Mouse (Mus musculus) cerebellum, postnatal 14 days (tissue): ENCODE results near the gene Wbp11.
A peak's percentile ranks its signal among the peaks of the same experiment; 100 is the strongest.
"Not testable (repeated sequence)": the region's sequence is repeated elsewhere in the genome, so short reads cannot be mapped to it uniquely, and the experiment has no call there.

Experiments
- DNase-seq, 2 experiments: peaks; one replicate each; pipeline ENCODE4 v3.0.0; 2021; ENCODE audit warnings: mixed read lengths in 2 of 2

The Wbp11 gene

DNA sequence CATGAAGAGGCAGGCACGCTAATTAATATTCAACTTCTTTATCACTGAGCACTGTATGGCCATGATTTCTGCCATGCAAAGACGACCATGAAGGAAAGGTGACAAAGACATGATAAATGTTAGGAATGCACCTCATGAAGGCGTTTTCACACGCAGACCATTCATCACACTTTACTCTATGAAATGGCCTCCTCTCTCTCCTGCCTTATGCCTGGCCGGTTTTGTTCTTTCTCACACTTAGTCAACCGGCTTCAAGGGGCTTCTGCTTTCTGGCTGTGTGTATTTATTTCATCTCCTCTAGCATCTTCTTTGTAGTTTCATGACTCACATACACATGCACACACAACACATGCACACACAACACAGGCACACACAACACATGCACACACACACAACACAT is 26.8 kb downstream of the Wbp11 start:
- DNase-seq: no peak

DNA sequence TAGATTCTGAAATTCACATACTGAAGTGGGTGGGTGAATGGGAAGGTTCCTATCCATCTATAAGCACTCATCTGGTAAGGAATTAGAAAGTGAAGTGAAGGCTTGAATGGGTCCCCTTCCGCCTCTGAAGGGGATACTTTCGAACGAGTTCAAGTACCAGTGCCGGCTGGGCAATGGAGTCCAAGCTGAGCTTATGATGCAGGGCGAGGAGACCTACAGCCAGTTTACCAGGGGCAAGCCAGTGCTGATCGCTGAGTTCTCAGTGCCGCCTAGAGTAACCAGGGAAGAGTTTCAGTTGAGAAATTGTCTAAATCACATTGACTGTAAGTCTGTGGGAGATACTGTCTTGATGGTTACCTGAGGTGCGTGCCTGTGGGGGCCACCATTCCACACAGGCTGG is 27.3 kb downstream of the Wbp11 start:
- no peak for DNase-seq

DNA sequence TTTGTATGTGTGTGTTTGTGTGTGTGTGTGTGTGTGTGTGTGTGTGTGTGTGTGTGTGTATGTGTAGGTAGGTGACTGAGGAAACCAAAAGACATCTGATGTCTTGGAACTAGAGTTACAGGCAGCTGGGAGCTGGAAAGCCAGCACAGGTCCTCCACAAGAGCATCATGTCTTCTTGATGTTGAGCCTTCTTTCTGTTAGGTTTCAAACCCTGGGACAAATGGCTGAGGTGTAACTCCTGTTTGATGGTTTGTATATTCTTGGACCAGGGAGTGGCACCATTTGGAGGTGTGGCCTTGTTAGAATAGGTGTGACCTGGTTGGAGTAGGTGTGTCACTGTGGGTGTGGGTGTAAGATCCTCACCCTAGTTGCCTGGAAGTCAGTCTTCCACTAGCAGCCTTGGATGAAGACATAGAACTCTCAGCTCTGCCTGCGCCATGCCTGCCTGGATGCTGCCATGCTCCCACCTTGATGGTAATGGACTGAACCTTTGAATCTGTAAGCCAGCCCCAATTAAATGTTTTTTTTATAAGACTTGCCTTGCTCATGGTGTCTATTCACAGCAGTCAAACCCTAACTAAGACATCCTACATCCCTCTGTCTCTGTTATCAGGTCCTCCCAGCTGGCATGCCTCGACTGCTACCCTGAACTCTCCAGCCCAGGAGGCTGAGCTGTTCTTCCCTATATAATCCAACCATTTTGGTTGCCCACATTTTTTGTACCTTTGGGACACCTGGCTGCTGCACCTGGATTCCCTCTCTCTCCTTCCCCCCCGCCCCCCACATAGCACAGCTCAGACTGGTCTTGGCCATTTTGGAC is 29.9 kb downstream of the Wbp11 start:
- DNase-seq: not testable (repeated sequence)

DNA sequence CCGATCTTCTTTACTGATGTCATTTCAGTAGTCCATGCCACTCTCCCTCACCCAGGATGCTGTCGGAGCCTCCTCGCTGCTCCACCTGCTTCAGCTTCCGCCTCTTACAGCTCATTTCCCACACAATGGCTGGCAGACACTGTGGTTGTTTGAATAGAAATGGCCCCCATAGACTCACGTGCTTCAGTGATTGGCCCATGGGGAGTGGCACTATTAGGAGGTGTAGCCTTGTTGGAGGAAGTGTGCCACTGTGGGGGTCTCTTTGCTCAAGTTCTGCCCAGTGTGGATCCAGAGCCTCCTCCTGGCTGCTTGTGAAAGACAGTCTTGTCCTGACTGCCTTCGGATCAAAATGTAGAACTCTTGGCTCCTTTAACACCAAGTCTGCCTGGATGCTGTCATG is 32.2 kb downstream of the Wbp11 start:
- DNase-seq: no peak

DNA sequence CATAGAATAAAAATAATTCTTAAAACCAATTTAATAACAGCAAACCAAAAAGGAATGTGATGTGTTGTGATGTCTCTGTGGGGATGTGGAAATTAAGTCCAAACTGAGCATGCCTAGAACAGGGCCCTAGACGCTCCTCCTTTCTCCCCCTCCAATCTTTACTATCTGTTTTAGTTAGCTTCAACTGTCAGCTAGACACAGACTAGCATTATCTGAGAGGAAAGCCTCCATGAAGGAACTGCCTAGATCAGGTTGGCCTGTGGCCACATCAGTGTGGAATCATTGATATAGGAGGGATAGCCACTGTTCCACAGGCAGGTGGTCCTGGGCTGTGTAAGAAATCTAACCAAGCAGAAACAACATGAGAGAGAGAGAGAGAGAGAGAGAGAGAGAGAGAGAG is 32.9 kb downstream of the Wbp11 start:
- no peak for DNase-seq

DNA sequence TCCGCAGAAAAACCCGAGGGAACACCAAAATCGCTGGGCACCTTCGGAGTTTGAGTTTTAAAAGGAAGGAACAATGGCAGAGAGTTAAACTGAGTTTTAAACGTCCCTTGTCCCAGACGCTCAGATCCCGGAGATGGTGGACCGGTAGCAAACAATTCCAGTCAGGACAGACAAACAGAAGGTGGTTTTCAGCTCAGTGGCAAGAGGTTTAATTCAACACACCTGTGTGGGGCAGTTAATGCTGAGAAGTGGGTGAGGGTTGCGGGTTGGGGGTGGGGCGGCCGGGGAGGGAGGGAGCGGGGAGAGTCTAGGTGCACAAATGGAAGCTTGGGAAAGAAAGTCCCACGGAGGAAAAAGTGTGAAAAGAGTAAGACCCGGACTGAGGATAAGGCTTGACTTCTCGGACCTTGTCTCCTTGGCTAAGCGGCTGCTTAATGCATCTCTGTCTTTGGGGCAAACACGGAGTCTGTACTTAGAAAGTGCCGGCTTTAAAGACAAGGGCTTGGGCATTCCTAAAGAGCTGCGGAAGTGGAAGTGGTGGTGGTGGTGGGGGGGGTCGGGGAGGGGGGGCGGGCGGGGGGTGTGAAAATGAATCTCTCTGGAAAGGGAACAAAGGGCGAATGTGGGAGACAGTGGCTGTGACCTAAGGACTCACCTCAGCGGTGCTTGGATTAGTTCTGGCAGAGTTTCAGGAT is 34.1 kb downstream of the Wbp11 start:
- DNase-seq: no peak

DNA sequence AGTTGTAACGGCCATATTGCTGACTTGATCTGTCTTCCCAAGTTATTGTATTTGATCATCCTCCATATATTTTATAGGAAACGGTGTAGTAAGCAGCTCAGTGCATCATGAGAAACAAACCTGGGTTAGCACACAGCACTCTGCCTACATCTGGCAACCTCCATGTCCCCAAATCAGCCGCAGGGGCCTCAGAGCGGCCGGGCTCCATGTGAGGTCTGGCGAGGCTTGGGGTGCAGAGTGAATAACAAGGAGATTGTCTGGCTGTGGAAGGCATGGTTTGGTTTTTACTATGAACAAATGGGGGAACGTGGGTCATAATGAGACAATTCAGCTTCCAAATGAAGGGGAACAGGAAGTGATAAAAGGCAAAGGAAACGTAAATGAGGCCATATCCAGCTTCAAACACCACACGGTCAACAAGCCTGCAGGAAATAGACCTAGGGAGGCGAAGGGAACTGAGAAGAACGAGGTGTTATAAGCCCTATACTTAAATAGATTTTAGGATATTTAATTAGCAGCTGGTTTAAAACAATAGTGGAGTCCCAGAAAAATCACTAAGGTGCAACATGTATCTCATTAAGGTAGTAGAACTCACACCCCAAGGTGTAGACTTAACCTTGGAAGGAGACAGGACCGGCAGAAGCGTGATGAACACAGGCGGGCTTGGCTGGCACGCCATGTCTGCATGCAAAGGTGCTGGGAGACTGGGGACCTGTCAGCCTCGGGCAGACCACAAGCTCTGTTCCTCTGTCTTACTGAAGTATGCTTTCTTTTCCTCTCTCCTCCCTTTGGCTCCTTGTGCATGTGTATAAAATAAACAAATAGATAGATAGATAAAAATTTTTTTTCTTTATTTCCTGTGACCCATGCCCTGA is 34.9 kb downstream of the Wbp11 start:
- no peak for DNase-seq

DNA sequence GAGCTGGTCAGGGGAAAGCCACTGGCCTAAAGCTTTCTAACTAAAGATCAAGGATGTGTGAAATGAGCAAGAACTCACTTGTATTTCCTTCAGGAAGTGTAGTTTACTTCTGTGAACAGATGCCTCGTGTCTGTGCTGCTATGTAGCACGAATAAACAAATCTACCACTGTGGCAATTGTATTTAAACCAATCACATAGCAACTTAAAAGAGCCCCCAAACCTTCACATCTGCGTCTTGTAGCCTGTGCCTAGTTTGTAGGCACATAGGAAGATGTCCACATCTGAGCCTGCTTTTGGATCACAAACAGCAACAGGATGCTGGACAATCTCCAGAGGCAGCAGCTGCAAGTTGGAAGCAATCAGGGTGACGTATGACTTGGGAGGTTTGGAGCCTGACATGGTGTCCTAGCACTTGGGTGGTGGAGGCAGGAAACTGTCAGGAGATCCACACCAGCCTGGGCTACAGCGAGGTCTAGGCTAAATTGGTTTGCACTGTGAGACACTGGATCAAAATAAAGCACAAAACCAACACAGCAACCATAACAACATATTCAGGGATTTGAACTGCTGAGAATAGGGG is 38.6 kb downstream of the Wbp11 start:
- DNase-seq: peak in 1 of 2 experiments; percentile 15

DNA sequence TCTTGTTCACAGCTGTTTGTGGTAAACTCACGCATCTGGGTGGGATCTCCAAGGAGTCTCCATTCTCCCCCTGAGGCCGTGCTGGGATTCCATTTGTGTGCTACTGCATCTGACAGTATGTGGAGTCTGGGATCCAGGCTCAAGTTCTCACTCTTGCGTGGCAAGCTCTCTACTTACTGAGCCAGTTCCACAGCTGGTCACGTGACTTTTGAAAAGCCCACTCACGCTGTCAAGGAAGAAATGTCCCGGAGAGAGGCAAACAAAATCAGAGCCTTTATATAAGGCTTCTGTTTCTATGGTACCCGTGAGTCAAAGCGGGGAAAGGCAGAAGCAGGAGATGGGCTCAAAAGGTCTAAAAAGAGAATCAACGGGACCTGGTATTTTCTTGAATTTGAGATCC is 45.3 kb downstream of the Wbp11 start:
- no peak for DNase-seq

DNA sequence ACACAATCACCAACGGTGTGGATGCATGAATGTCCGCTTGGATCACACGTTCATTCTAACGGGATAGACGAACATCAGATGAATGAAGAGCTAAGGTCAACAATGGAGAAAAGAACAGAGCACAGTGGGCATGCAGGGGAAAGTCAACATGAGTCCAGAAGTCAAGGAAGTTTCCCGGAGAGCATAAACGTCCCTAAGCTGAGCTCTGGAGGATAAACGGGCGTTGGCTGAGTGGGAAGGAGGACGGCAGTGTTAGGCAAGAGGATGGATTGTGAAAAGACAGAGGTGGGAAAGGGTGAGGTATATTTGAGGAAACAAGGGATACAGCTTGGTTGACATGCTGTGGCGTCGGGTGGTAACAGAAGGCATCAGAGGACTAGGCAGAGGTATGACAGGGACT is 45.9 kb downstream of the Wbp11 start:
- DNase-seq: no peak

DNA sequence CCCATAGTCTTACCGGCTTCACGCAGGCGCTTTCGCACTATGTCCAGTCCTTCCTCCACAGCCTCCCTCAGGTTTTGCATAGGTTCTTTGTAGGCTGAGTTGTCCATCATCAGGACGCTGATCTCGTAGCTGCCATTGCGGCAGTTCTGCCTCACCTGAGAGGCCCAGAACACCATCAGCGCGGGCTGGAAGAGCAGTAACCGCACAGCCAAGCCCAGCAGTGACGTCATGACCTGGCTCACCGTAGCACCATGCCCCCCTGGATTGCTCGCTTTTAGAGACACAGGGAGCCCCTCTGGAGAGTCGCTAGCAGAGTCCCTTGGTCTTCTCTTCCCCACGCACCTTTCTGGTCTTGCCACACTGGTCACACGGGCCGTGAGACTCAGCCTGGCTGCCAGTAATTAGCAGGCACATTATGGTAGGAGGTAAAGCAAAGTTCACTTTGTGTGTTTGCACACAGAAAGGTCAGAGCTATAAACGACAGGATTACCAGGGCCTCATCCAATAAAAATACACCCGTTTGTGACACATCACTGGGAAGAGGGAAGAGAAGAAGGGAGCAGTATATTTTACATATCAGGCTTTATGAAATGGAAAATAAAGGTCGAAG is 46.6 kb downstream of the Wbp11 start, which contains the start of gene Gucy2c:
Gene Gucy2c, minus strand, starts transcription at position 389 of the 610 bp plus-strand sequence.
- DNase-seq: no peak

DNA sequence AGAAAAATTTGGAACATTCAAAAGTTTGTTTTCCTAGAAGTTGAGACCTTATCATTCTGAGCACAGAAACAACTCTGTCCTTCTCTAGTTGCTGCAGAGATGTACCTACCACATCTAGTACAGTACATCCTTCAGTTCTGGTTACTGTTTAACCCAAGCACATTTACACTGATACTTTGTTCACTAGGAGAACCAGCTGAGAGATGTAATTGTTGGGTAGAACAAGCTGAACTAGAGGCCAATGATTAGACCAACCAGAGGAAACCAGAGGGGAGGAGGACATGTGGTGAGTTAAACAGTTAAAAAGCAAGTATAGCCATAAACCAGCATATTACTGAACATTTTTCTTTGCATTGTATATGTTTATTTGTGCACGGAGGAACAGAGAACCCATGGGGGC is 51.6 kb downstream of the Wbp11 start:
- no peak for DNase-seq

DNA sequence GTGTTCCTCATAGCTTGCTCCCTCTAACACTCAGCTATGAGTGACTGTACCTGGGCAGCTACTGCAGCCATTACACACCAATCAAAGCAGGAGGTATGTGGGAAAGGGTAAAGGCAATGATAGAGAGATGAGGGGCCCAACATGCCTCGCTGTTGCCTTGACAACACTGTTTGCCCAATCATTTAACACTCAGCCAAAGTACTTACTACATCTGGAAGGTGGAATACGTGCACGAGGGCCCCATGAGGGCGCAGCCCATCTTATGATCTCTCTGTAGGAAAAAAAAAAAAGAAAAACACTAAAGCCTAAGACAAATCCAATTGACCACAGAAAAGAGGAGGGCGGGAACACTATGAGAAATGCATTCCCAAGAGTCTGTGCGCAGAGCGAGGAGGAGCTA is 58.2 kb downstream of the Wbp11 start:
- DNase-seq: no peak

DNA sequence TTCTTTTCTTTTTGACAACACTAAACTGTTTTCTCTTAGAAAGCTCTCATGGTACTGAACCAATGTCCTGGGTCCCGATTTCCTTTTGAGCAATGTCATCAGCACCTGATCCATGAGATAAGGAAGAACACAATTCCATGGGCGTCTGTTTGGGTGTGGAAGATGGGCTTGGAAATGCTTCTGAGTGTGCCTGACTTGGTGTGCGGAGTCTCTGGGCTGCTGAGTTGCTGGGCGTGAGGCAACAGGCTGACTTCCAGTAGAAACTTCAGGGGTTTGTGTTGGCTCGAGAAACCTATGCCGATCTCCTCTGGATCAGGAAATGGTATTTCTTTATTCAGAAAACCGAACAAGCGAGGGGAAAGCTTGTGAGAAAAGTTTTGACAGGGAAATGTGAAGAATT is 58.9 kb downstream of the Wbp11 start:
- DNase-seq: no peak

DNA sequence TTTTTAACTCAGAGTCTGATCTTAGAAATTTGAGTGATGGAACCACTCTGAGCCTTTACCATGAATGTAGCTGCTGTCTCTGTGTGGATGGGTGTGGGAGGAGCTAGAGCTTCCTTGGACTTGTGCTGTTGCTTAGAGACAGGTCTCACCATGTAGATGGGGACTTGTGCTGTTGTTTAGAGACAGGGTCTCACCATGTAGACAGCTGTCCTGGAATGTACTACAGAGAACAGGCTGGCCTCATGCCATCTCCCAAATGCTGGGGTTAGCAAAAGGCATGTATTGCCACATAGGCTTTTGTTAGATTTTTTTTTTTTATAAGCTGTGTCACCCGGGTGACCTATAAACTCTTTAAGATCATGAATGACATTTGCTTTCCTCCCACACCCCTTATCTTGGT is 64.1 kb downstream of the Wbp11 start:
- peak in 1 of 2 experiments; percentile 7 for DNase-seq
